Mouse (Mus musculus) thymus, adult 2 months (tissue): ENCODE data around the gene Pyroxd2.

Experiments
- CTCF ChIP-seq: fragments of 200-500 bp; IDR thresholded peaks from 2 replicates; pipeline ENCODE4 v1.5.1; 2012; ENCODE audit warnings: mild to moderate bottlenecking, control low read depth, low read length, moderate library complexity, borderline replicate concordance; ENCODE audit not compliant: control insufficient read depth, poor library complexity, insufficient read depth; ENCODE audit errors: extremely low read depth
- POLR2A ChIP-seq: fragments of 200-500 bp; IDR thresholded peaks from 2 replicates; pipeline ENCODE4 v1.6.1; 2012; ENCODE audit warnings: mild to moderate bottlenecking, low read length, control low read depth, moderate library complexity; ENCODE audit not compliant: control insufficient read depth, poor library complexity, insufficient read depth; ENCODE audit errors: extremely low read depth

DNA sequence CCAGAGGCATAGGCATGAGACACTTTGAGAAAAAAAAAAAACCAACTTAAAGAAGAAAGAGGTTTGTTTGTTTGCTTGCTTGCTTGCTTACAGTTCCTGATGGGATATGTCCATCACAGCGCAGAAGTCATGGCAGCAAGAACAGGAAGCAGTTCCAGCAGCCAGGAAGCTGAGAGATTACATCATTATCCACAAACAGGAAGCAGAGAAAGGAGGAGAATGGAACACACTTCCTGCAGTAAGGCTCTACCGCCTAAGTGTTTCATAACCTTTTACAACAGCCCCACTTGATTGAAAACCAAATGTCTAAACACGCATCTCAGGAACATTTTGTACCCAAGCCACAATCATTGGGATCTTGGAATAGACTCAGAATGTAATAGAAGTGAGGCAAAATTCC is 75.6 kb downstream of the Pyroxd2 start:
- TF ChIP-seq CTCF = no peak
- no peak for TF ChIP-seq POLR2A
